Mouse (Mus musculus): ENCODE measurements around the gene Fam3b. TPM values are rescaled to one million over a fixed set of nuclear protein-coding genes. Genes with fewer than 3 reads are reported as not detected.

The Fam3b gene
- polyA plus RNA-seq, 1 experiment from 2014 or later: not detected

- no peak for ATAC-seq (replicated peaks)
- no peak overlapping the region for H3K27ac ChIP-seq (replicated peaks)
- H3K36me3 ChIP-seq: no peaks in the 10 kb centered on the region
- H3K9ac ChIP-seq (replicated peaks): no peak overlapping the region
- H3K27me3 ChIP-seq: no peaks in the 10 kb centered on the region
- H3K4me3 ChIP-seq: no peak overlapping the region
- H3K4me1 ChIP-seq: no peaks in the 10 kb centered on the region
- H3K4me2 ChIP-seq (replicated peaks): no peak overlapping the region
- no peaks in the 10 kb centered on the region for H3K9me3 ChIP-seq
- WGBS: 89% methylated on average over 1 of the region's 1 CpGs
Observed at GRCm38 (mm10) chr16:97476524-97476923, 38.1 kb downstream of the Fam3b start.

DNA sequence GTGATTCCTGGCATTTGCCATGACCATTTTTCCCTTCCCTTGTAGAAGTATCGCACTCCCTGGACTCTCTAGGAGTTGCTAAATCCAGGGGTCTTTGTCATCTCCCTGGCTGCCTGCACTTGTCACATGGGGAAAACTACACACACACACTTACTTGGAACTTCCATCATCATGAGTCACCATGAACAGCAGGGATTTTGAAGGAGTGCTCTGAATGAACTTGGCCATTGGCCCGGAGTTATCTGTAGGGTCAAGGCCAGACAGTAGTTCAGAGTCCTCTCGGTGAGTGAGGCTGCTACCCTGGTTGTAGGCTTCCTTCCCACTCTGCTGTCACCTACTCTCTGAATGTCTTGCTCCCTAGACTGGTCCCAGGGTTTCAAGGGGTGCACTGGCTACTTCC, 39.0 kb downstream of the Fam3b start:
- H3K9me3 ChIP-seq: no peaks in the 10 kb centered on the region
- no peaks in the 10 kb centered on the region for H3K36me3 ChIP-seq
- no peak overlapping the region for H3K4me3 ChIP-seq
- H3K4me1 ChIP-seq: no peaks in the 10 kb centered on the region
- no peaks in the 10 kb centered on the region for H3K27me3 ChIP-seq
- H3K9ac ChIP-seq (replicated peaks): no peak overlapping the region
- WGBS: 92% methylated on average over 3 of the region's 3 CpGs
- ATAC-seq (replicated peaks): no peak
- H3K27ac ChIP-seq (replicated peaks): no peak overlapping the region
- no peak overlapping the region for H3K4me2 ChIP-seq (replicated peaks)

GRCm38 (mm10) chr16:97474671-97475070, 39.9 kb downstream of the Fam3b start:
- 83% methylated on average over 2 of the region's 2 CpGs for WGBS
- Histone ChIP-seq H3K4me1 (no peaks in the 10 kb centered on the region), H3K27ac (replicated peaks) (no peak overlapping the region)

GRCm38 (mm10) chr16:97467993-97468791, 46.4 kb downstream of the Fam3b start:
- 81% methylated on average over 4 of the region's 4 CpGs for WGBS
- Histone ChIP-seq H3K9ac (replicated peaks) (no peak overlapping the region), H3K4me2 (replicated peaks) (no peak overlapping the region), H3K4me1 (no peaks in the 10 kb centered on the region), H3K27ac (replicated peaks) (no peak overlapping the region), H3K4me3 (no peak overlapping the region), H3K9me3 (no peaks in the 10 kb centered on the region), H3K36me3 (no peaks in the 10 kb centered on the region), H3K27me3 (no peaks in the 10 kb centered on the region)
- no peak for ATAC-seq (replicated peaks)

More at GRCm38 (mm10) chr16:97474671-97475070, 39.9 kb downstream of the Fam3b start:
- Histone ChIP-seq H3K9ac (replicated peaks) (no peak overlapping the region), H3K27me3 (no peaks in the 10 kb centered on the region), H3K4me2 (replicated peaks) (no peak overlapping the region), H3K9me3 (no peaks in the 10 kb centered on the region), H3K36me3 (no peaks in the 10 kb centered on the region), H3K4me3 (no peak overlapping the region)
- ATAC-seq (replicated peaks): no peak

GRCm38 (mm10) chr16:97467472-97467871, 47.1 kb downstream of the Fam3b start:
- ATAC-seq (replicated peaks): no peak
- Histone ChIP-seq H3K9ac (replicated peaks) (no peak overlapping the region), H3K4me3 (no peak overlapping the region), H3K4me2 (replicated peaks) (no peak overlapping the region), H3K9me3 (no peaks in the 10 kb centered on the region), H3K27ac (replicated peaks) (no peak overlapping the region), H3K27me3 (no peaks in the 10 kb centered on the region), H3K36me3 (no peaks in the 10 kb centered on the region), H3K4me1 (0 out of 2 replicates have a peak, but pooled peaks cover 4% of the 10 kb centered on the region)
- 73% methylated on average over 3 of the region's 3 CpGs for WGBS

- no peaks in the 10 kb centered on the region for H3K27me3 ChIP-seq
- no peaks in the 10 kb centered on the region for H3K9me3 ChIP-seq
- H3K27ac ChIP-seq (replicated peaks): no peak overlapping the region
- ATAC-seq (replicated peaks): no peak
- 62% methylated on average over 4 of the region's 4 CpGs for WGBS
- H3K4me3 ChIP-seq: no peak overlapping the region
- H3K36me3 ChIP-seq: no peaks in the 10 kb centered on the region
- no peak overlapping the region for H3K4me2 ChIP-seq (replicated peaks)
- 0 out of 2 replicates have a peak, but pooled peaks cover 4% of the 10 kb centered on the region for H3K4me1 ChIP-seq
- no peak overlapping the region for H3K9ac ChIP-seq (replicated peaks)
Observed at GRCm38 (mm10) chr16:97466182-97466957, 48.2 kb downstream of the Fam3b start.

DNA sequence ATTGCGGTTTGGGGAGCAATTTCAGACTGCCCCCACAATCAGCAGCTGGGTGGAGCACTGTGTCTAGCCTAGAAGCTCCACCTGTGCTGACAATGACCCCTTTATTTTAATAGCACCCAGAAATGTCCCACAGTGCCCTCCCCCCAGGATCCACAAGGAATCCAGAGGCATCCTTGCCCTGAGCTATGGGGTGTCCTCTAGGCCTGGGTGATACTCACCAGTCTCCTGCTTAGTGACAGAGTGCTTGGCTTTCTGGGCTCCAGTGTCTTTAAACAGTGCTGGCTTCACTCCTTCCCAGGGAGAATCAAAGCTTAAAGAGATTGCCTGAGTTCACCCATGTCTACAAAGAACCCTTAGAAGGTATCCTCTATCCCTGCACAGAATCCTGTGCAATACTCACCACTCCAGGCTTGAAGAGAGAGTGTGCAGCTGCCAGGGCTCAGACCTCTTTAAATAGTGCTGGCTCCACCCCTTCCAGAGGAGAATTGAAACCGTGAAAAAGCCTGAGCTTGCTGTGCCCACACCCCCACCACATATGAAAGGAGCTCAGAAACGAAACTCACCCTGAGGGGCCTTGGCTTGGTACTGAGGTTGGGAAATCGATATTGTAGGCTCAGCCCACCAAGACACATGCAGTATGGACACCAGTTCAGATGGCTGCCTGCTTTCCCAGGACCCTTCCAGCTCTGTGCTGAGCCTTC, 52.0 kb downstream of the Fam3b start, which contains the start of gene Mx1:
TSS of gene Mx1 (minus strand) at position 427 of the 701 bp plus-strand sequence.
- no peak for ATAC-seq (replicated peaks)
- Histone ChIP-seq H3K4me1 (0 out of 2 replicates have a peak, but pooled peaks cover 4% of the 10 kb centered on the region), H3K27ac (replicated peaks) (no peak within 1 kb of the TSS), H3K9ac (replicated peaks) (no peak within 1 kb of the TSS), H3K4me2 (replicated peaks) (no peak within 1 kb of the TSS), H3K4me3 (no peak within 1 kb of the TSS), H3K27me3 (no peaks in the 10 kb centered on the region), H3K36me3 (no peaks in the 10 kb centered on the region), H3K9me3 (no peaks in the 10 kb centered on the region)
- WGBS: 25% methylated on average over 4 of the region's 4 CpGs

GRCm38 (mm10) chr16:97461271-97461670, 53.3 kb downstream of the Fam3b start:
- no peaks in the 10 kb centered on the region for H3K27me3 ChIP-seq
- no peaks in the 10 kb centered on the region for H3K9me3 ChIP-seq
- H3K4me2 ChIP-seq (replicated peaks): no peak overlapping the region
- no peak overlapping the region for H3K4me3 ChIP-seq
- no peak overlapping the region for H3K27ac ChIP-seq (replicated peaks)
- H3K9ac ChIP-seq (replicated peaks): no peak overlapping the region
- WGBS: 75% methylated on average over 2 of the region's 2 CpGs
- H3K36me3 ChIP-seq: no peaks in the 10 kb centered on the region
- 0 out of 2 replicates have a peak, but pooled peaks cover 4% of the 10 kb centered on the region for H3K4me1 ChIP-seq
- no peak for ATAC-seq (replicated peaks)

DNA sequence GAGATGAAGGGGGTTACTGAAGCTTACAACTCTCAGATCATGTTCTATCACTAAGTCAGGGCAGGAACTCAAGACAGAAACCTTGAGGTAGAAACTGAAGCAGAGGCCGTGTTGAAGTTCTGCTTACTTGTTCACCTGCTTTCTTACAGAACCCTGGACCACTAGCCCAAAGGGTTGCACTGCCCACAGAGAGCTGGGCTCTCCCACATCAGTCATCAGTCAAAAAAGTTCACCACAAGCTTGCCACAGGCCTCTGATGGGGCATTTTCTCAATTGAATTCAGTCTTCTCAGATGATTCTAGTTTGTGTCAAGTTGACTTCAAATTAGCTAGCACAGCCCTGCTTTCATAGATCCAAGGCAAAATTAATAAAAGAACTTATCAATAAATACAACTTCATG, 54.8 kb downstream of the Fam3b start:
- no peak overlapping the region for H3K4me2 ChIP-seq (replicated peaks)
- no peak for ATAC-seq (replicated peaks)
- H3K9ac ChIP-seq (replicated peaks): no peak overlapping the region
- no peaks in the 10 kb centered on the region for H3K27me3 ChIP-seq
- H3K4me1 ChIP-seq: 0 out of 2 replicates have a peak, but pooled peaks cover 4% of the 10 kb centered on the region
- whole genome bisulfite sequencing: 84% methylated on average over 1 of the region's 1 CpGs
- no peak overlapping the region for H3K27ac ChIP-seq (replicated peaks)
- no peaks in the 10 kb centered on the region for H3K36me3 ChIP-seq
- no peaks in the 10 kb centered on the region for H3K9me3 ChIP-seq
- no peak overlapping the region for H3K4me3 ChIP-seq

- ATAC-seq (replicated peaks): no peak
- Histone ChIP-seq H3K4me3 (no peak overlapping the region), H3K4me2 (replicated peaks) (no peak overlapping the region), H3K4me1 (no peaks in the 10 kb centered on the region), H3K27me3 (no peaks in the 10 kb centered on the region), H3K9me3 (no peaks in the 10 kb centered on the region), H3K27ac (replicated peaks) (no peak overlapping the region), H3K36me3 (no peaks in the 10 kb centered on the region), H3K9ac (replicated peaks) (no peak overlapping the region)
Observed at GRCm38 (mm10) chr16:97447386-97447785, 67.2 kb downstream of the Fam3b start.

GRCm38 (mm10) chr16:97443670-97444263, 70.8 kb downstream of the Fam3b start:
- H3K9ac ChIP-seq (replicated peaks): no peak overlapping the region
- no peak for ATAC-seq (replicated peaks)
- H3K4me1 ChIP-seq: no peaks in the 10 kb centered on the region
- no peak overlapping the region for H3K4me3 ChIP-seq
- H3K9me3 ChIP-seq: no peaks in the 10 kb centered on the region
- no peak overlapping the region for H3K4me2 ChIP-seq (replicated peaks)
- 50% methylated on average over 14 of the region's 14 CpGs for WGBS
- no peak overlapping the region for H3K27ac ChIP-seq (replicated peaks)
- H3K36me3 ChIP-seq: no peaks in the 10 kb centered on the region
- no peaks in the 10 kb centered on the region for H3K27me3 ChIP-seq
